Mouse (Mus musculus): Measurements from ENCODE around the gene Gm4064.
"Not testable (repeated sequence)": the region's sequence is repeated elsewhere in the genome, so short reads cannot be mapped to it uniquely, and the experiment has no call there.

Gene Gm4064

GRCm38 (mm10) chrY:2796105-2796504 is at the start of gene Gm4064:
TSS of gene Gm4064 (minus strand) at chrY:2796205.
- not testable (repeated sequence) for DNase-seq

DNA sequence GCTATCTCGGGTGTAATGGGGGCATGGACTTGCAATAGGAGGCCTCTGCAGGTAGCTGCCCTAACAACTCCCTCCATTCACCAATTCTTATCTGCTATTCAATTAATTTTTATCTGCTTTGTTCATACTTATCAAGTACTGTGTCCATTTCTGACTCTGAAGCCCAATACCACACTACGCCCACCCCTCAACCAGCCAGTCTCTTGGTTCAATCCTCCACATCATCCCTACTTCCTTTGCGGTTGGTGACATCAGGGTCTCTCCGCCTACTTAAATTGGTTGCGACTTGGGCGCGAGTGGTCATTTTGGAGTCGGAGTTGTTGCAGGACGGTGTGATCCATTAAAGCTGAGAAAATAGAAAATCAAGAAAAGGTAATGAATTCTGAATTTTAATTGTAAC is 34.4 kb upstream of the Gm4064 start, which contains the start of the genes Rbmy and Gm10256:
Gene Rbmy (plus strand): TSS at position 301 of the 400 bp plus-strand sequence.
Gene Gm10256 (plus strand): TSS at position 320 of the 400 bp plus-strand sequence.
- DNase-seq = not testable (repeated sequence)

Measured in cerebellum, adult 11-12 months (tissue).